Mouse (Mus musculus) induced T-regulatory cell, adult 2 months (primary cell): Measurements from ENCODE around the gene Dbn1.

Experiments
- DNase-seq: peaks from one replicate; pipeline ENCODE4 v3.0.0-alpha.2; 2012; ENCODE audit warnings: low read depth

Dbn1 gene

DNA sequence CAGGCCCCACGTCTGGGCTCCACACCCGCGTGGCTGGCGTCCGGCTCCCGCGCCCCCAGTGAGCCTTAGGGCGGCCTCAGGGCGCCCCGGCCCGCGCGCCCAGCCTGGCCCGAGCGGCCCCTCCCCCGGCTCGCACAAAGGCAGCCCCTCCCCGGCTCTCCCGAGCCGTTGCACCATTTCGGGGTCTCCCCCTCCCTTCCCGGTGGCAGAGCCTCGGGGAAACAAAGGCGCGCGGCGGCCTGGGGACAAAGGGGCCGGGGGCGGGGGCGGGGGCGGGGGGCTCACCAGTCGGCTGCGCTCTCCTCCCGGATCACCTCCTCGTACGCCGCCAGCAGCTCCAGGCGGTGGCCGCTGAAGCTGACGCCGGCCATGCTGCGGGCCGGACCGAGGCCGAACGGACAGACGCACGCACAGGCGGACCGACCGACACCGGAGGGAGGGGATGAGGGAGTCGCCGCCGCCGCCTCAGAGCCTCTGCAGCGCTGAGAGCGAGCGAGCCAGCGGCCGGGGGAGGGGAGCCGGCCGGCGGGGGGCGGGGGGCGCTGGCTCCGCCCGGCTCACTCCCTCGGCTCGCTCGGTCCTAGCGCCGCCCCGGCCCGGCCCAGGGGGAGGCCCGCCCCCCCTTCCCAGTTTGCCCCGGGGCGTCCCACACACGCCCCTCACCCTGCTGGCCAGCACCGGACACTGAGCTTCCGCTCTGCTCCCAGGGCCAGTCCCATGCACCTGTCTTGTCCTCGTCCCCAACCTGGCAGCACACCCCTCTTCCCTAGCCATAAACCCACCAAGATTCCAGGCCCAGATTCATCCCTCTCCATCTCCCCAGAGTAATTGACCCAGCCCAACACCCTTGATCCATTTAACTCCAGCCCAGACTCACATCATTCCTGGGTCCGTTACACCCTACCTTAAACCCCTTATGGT, at the start of gene Dbn1:
TSS of gene Dbn1 (minus strand) at position 534 of the 921 bp plus-strand sequence.
- peak; percentile 21 for DNase-seq

DNA sequence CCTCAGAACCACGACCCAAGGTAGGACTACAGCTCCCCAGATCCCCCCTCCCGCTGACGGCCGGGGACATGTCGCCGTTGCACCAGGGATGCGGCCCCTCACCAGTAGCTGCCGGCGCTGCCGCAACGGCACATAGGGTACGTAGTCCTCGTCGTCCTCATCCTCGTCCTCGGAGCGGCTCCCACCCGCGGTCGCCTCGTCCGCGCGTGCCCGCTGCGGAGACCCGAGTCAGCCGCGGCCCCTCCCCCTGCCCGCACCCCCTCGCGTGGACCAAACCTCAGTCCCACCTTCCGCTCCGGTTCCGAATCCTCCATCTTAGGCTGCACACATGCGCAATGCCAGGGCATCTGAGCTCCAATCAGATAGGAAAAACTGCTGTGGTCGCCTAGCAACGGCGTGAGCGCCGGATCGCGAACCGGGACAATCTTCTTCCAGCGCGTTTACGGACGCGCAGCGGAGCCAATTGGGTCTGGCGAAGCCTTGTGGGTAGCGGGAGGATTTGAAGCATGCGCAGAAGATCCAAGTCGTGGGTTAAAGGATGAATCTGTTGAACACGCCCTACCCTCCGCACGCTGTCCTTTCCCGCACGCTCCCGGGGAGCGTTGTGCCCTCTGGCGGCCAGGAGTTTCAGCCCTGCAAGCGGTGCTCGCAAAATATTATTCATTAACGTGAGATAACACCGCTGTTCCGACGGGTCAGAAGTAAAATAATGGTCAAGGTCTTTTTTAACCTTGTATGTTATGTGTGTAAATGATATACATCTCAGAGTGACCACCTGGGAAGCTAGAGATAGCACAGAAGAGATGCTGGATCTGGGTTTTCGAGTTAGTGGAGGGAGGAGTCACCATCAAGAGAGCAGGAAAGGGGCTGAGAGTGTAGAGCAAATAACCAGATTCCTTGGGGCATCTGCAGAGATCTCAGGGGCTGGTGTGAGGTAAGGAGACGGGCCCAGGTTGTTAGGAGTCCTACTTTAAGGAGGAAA, 48.6 kb upstream of the Dbn1 start, which contains the start of gene Ddx41:
TSS of gene Ddx41 (minus strand) at position 465 of the 982 bp plus-strand sequence.
- peak; percentile 100 for DNase-seq

DNA sequence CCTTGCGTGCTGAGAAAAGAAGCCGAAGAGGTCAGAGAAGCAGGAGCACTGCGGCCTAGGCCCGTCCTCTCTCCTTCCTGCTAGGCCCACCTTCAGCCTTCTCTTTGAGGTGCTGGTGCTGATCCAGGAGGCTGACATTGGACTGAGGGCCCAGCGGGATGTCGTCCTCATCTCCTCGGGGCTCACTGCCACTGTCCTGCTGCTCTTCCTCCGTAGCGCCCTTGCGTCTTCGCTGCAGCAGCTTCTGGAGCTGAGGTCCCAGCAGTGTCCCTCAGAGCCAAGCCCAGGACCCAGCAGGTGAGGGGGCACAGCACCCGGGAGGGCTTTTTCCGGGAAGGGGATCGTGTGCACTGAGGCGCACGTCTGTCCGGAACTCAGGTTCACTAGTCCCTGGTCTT, 47.9 kb upstream of the Dbn1 start:
- no peak for DNase-seq

DNA sequence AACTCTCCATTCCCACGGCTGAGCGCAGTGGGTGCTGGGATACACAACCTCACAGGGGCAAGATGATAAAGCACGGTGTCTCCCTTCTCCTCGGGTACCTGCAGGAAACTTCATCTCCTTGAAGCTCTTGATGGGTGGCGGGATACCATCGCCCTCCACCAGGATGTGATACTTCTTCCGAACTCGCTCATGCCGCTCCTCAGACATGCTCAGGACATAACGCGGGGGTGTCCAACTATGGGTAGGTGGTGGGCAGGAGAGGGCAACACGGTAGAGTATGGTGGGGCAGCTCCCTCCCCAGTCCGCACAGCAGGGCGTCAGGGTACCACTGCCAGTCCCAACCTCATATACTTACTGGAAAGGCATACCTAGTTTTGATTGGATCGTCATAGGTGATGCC, 47.3 kb upstream of the Dbn1 start:
- DNase-seq = no peak

DNA sequence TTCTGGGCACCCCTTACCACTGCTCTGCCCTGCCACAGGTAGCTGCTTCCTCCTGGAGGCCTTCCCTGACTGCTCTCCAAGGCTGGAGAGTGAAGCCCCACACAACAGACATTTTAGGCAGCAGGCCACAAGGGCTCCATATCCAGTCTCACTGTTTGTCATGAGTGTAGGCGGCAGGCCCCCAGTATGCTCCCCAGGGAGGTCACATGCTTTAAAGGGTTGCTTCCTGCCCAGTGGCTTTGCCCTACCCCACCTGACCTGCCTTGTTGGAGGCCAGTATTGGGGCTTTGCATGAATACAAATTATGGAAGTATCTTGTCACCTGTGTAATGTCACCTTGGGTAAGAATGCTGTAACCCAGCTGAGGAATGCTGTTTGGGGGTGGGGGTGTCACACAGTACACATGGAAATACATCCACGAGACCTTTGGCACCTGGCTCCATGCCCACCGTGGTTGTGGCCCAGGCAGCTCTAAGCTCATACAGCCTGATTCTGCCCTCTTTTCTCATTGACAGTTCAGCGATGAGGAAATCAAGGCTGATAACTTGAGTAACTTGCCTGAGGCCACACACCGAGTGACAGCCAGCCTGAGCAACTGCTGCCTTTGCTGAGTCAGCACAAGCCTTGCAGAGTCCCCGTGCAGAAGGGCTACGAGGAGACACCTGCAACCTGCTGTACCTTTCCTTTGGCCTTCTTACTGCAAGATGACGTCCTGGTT, 41.4 kb upstream of the Dbn1 start, which contains the start of gene Dok3:
TSS of gene Dok3 (minus strand) at position 99 of the 718 bp plus-strand sequence.
- DNase-seq = no peak

DNA sequence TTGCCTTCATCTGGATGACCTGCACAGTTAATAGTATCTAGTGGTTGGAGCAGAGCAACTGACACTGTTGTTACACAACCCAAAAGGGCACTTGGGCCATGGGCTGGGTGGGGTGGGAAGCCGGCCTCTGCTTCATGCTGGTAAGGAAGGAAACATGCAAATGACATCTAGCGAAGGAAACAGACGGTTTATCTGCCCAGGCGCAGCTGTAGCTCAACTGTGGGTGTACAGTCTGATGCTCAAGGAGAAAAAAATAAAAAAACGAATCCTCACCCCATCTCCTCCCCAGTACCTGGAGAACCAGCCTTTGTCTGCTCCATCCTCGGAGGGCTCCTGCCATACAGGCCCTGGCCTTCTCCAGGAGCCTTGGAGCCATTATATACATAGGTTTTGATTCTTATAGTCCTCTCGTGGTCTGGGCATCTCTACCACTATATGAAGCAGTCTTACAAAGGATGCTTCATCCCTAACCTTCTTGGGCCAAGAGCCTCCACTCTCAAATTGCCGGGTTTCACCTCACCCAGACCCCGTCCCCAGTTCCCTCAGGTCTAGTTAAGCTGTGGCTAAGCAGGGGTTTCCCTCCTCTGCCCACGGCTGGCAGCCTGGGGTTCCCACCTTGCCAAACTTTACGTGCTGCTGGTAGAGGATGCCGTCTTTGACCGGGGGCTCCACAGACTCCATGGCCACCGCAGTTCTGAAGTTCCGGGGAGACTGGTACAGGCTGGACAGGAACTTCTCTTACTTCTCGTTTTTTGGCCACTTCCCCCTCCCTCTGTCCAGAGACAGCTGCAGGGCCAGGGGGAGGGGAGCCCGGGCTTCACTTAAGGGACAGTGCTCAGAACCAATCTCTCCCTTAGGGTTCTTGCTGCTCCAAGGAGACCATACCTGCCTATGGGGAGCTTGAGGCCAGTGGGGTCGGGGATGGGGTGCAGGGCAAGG, 40.2 kb upstream of the Dbn1 start:
- DNase-seq = no peak

DNA sequence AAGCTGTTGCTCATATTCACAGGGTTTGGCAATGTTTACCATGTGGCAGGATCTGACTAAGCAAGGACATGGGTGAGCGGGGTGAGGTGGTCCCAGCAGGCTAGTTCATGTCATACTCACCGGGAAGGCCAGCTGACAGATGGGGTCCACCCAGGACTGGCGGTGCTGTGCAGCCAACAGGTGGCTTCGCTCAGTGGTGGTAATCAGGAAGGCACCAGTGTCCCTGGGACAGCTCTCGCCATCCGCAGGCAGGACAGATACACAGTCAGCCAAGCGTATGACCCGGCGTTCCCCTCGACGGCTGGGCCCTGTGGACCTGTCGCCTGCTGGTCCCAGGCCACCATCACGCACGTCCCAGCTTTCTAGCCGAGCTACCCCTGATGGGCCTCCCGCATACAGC, 39.3 kb upstream of the Dbn1 start:
- no peak for DNase-seq

DNA sequence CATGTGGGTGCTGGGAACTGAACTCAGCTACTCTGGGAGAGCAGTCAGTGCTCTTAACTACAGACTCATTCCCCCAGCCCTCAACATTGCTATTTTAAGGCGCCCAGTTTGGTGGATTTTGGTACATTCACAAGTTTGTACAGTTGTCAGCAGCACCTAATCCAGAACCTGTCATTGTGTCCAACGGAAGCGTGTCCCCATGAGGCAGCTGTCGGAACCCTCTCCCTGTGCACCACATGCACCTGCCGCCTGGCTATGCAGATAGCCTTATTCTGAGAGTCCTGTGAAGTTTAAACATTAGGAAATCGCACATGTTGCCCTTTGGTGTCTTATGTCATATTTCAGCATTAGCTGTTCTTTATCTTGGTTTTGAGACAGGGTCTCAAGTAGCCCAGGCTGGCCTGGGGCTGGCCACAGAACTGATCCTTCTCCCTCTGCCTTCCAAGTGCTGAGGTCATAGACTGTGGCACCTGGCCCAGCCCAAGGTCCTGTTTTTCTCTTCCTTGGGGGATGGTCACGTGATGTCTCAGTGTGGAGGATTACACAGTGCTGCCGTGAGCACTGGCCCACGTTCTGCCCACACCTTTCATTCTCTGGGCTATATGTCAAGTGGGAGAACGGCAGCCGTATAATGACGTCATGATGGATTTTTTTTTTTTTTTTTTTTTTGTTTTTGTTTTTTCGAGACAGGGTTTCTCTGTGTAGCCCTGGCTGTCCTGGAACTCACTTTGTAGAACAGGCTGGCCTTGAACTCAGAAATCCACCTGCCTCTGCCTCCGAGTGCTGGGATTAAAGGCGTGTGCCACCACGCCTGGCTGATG, 38.0 kb upstream of the Dbn1 start:
- no peak for DNase-seq

DNA sequence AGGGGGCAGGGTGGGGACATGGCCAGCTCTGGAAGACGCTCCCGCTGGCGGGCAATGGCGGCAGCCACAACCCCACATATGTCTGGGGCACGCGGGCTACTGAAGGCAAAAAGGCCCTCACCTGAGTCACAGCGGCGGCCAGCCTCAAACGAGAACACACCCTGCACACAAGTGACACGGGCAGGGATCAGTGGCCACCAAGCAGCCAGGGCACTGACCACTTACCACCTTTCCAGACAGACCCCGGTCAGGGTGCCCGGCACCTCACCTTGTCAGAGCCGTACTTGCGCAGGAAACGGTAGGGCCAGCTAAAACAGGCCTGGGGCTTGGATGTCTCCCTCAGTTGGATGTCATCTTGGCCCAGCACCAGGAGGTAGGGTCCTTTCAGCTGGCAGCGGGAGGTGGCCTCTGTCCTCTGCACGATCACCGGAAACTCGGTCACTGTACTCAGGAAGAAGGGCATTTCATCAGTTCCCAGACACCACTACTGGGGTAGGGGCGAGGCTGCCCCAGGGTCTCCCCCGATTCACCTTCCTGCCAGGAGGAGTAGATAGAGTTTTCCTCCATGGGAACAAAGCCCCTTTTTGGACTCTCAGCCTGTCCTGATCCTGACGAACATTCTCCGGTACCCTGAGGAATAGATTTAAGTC, 36.2 kb upstream of the Dbn1 start:
- no peak for DNase-seq

DNA sequence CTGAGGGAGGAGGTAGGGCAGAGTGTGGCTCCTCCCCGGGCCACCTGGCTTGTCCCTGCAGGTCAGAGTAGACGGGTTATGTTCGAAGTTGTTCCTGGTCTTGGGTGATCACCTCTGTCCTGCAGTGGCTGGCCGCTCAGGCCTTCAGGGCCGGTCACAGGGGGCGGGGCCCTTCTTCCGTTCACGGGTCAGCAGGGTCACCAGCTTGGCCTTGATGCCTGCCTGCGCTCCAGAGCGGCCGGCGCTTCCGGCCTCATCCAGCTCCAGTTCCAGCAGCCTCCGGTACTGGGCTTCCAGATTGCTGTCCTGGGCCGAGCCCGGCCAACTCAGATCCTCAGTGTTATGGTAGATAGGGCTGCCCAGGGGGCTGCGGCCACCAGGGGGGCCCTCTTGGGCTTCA, 35.4 kb upstream of the Dbn1 start:
- DNase-seq = no peak

DNA sequence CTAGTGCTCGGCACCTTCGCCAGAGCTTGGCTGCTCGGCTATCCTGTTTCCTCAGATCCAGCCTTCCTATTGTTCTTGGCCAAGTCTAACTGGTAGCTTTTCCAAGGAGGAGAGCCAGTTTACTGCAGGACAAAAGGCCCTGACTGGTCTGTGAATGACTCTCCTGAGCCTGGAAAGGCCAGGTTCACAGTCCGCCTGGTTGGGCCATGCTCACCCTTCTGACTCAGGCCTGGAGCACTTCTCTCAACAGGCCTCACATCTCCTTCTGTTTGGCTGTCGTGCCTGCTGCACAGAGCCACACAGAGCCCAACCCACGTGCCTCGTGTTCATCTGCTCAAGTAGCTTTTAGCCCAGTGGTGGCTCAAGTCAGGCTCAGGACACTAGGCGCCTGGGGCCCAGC, 34.8 kb upstream of the Dbn1 start:
- no peak for DNase-seq

DNA sequence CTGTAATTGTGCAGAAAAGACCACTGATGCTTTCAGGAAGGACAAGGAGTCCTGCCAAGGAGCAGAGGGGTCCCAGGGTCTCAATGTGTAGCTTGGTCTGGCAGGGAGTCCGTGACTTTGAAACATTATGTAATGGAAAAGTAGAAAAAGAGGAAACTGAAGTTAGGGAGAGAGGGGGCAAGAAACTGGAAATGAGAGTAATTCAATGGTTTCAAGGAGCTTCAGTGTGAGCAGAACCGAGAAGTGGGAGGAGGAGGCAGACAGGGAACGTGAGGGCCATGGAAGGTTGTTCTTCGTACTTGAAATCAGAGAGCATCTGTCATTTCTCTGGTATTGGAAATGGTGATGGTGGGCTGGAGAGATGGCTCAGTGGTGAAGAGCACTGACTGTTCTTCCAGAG, 31.7 kb upstream of the Dbn1 start:
- no peak for DNase-seq

DNA sequence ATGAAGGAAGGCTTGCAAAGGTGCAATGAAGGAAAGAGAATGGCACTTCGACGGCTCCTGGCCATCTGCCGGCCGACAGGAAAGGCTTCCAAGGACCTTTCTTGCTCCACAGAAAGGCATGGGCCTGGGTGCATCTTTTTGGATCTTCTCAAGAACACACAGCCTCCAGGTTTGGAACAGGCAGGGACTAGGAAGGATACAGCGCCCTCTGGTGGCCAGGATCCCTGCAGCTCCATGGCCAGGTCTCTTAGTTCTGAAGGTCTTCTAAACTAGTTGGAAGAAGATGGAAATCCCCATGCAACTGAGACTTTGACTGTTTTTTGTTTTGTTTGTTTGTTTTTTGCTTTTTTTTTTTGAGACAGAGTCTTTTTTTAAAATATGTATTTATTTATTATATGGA, 29.0 kb upstream of the Dbn1 start:
- peak; percentile 93 for DNase-seq

DNA sequence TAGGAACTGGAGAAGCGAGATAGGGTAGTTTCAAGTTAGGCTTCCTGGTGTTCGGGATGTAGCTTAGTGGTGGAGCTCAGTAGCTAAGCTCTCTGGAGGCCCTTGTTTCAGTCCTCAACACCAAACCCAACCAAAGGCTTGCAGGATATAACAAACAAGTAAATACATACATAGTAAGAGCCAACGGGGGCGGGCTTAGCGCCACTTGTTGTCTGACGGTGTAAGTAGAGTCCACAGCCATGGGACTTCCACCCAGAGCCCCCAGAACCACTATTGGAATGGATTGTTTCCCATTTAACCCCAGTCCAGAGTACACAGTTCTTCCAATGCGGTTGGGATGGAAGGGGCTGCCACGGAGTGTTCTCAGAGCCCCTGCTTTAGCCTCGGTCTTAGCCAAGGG, 25.9 kb upstream of the Dbn1 start:
- DNase-seq = no peak

DNA sequence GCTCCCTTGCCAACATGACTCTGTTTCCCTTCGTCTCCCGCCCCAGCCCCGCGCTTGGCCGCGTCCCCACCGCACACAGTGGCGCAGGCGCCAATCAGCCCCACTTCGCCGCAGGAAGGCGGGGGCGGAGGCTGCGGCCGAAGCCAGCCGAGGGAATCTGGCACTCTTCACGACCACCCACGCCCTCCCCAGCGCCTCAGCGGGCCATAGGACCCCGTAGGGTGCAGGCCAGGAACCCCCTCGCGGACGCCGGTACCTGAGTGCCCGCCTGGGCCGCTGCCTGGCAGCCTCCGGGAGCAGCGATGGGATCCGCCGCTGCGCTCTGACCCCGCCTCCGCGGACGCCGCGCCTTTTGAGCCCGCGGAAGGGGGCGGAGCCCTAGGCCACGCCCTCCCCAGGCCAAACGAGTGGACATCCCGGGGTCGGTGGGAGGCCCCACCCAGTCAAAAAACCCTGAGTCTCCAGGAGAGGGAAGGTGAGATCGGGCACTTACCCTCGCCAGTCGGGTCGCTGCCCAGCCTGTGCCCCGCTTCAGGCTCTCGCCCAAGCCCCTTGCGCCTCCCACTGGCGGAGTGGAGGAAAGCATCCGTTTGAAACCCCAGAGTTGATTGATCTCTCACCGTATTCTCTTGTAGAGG, 25.3 kb upstream of the Dbn1 start, which contains the start of gene Pdlim7:
TSS of gene Pdlim7 (minus strand) at position 566 of the 638 bp plus-strand sequence.
- peak; percentile 91 for DNase-seq

DNA sequence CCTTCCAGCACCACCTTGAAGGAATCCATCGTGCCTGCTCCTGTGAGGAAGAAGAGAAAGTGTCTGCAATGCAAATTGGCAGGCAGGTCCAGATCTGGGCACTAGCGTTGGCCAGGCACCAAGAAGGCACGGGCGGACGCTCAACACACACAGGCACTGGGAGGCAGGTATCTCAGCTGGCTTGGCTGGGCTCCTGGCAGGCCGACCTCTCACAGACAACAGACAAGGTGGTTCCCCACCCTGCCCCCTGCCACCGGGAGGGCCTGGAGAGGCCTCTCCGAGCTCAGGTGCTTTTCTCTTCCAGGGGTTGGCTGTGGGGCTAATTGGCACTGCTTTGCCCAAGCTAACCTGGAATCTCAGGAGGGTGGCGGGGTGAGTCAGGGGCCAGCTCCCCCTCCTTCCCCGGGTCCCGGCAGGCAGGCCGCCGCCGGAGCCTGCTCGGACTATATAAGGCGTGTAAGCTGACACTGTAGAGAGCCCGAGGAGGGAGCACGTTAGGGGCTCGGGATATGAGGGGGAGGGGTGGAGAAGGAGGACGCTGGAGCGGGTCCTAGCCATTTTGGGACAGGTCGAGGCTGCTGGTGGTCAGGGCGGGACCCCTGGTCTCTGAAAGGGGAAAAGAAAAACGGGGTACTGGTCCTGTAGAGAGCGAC, 24.6 kb upstream of the Dbn1 start:
- no peak for DNase-seq

DNA sequence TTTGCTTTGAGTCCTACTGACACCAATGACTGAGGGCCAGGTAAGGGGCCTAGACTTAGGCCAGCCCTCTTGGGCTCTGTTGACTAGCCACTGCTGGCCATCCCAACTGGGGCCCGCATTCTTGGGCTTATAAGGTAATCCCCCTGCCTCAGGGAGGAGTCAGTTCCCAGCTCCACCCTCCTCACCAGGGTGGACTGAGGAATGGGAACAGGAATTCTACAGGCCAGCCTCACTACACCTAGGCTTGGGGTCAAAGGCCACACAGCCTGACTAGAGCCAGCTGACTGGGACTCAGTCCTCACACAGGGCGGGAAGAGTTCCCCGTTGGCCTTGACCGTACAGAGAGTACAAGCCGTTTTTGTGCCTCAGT, 23.6 kb upstream of the Dbn1 start:
- DNase-seq = no peak
